Mouse (Mus musculus): Measurements from ENCODE around the gene Dnaic1.

- TF ChIP-seq CTCF (IDR thresholded peaks at IDR 0.05; ENCODE audit: control insufficient read depth, insufficient read depth, insufficient replicate concordance, low read depth, low read length): no peak
- TF ChIP-seq POLR2A (IDR thresholded peaks at IDR 0.05; ENCODE audit: control insufficient read depth, low read depth, low read length): no peak
Observed at GRCm38 (mm10) chr4:41542136-41542535, 27.4 kb upstream of the Dnaic1 start.

All from testis, adult 2 months (tissue).